Mouse (Mus musculus) thymus, adult 2 months (tissue): Measurements from ENCODE around the gene Med15. TPM values are rescaled to one million over a fixed set of nuclear protein-coding genes. Genes with fewer than 3 reads are reported as not detected.
A peak's percentile ranks its signal among the peaks of the same experiment; 100 is the strongest.

ENCODE experiments used
- DNase-seq: peaks from one replicate; pipeline ENCODE4 v3.0.0; 2021
- H3K27ac ChIP-seq: fragments of 200-500 bp; 2 replicates; pipeline ENCODE4 v1.5.1; 2012; ENCODE audit warnings: low read length, control low read depth; ENCODE audit not compliant: control insufficient read depth, insufficient read depth
- H3K27me3 ChIP-seq: fragments of 200-500 bp; 2 replicates; pipeline ENCODE4 v1.6.1; 2012; ENCODE audit warnings: mild to moderate bottlenecking, low read length, moderate library complexity, mixed read lengths; ENCODE audit not compliant: control insufficient read depth, insufficient read depth
- H3K36me3 ChIP-seq: fragments of 200-500 bp; 2 replicates; pipeline ENCODE4 v1.6.1; 2012; ENCODE audit warnings: mild to moderate bottlenecking, low read length, moderate library complexity; ENCODE audit not compliant: control insufficient read depth, insufficient read depth
- H3K4me1 ChIP-seq: fragments of 200-500 bp; replicated peaks from 2 replicates; pipeline ENCODE4 v1.6.1; 2012; ENCODE audit warnings: low read length; ENCODE audit not compliant: control insufficient read depth, insufficient read depth
- H3K4me3 ChIP-seq: fragments of 200-500 bp; 2 replicates; pipeline ENCODE4 v1.5.1; 2012; ENCODE audit warnings: mild to moderate bottlenecking, low read length, control low read depth, moderate library complexity; ENCODE audit not compliant: control insufficient read depth, insufficient read depth
- CTCF ChIP-seq: fragments of 200-500 bp; IDR thresholded peaks from 2 replicates; pipeline ENCODE4 v1.5.1; 2012; ENCODE audit warnings: mild to moderate bottlenecking, control low read depth, low read length, moderate library complexity, borderline replicate concordance; ENCODE audit not compliant: control insufficient read depth, poor library complexity, insufficient read depth; ENCODE audit errors: extremely low read depth
- POLR2A ChIP-seq: fragments of 200-500 bp; IDR thresholded peaks from 2 replicates; pipeline ENCODE4 v1.6.1; 2012; ENCODE audit warnings: mild to moderate bottlenecking, low read length, control low read depth, moderate library complexity; ENCODE audit not compliant: control insufficient read depth, poor library complexity, insufficient read depth; ENCODE audit errors: extremely low read depth
- WGBS: fragments of 180-500 bp; shearing (Covaris S2); methylation state at CpG from one replicate; pipeline ENCODE4 v1.1.7; 2018; 5-methylcytosine and 5-hydroxymethylcytosine counted together
- polyA plus RNA-seq: library from polyadenylated mRNA; depleted of rRNA; stranded (reverse); fragments of >200 nt; gene quantifications from 2 replicates; pipeline ENCODE4 v1.2.3, GENCODE M21; 2012

The Med15 gene
- polyA plus RNA-seq, 1 experiment: 286 TPM

- 92% methylated on average over 3 of the region's 3 CpGs for WGBS
- Histone ChIP-seq H3K27me3 (no peaks in the 10 kb centered on the region), H3K4me3 (no peak overlapping the region), H3K4me1 (peaks cover 10% of the 10 kb centered on the region), H3K36me3 (no peaks in the 10 kb centered on the region), H3K27ac (no peak overlapping the region)
- TF ChIP-seq POLR2A (no peak), CTCF (no peak)
- DNase-seq: no peak
Observed at GRCm38 (mm10) chr16:17724448-17724847, 8.2 kb downstream of the Med15 start.

GRCm38 (mm10) chr16:17723325-17723626 is 9.4 kb downstream of the Med15 start:
- Histone ChIP-seq H3K4me1 (peaks cover 10% of the 10 kb centered on the region), H3K27me3 (no peaks in the 10 kb centered on the region), H3K36me3 (no peaks in the 10 kb centered on the region), H3K4me3 (no peak overlapping the region), H3K27ac (no peak overlapping the region)
- no peak for TF ChIP-seq CTCF
- TF ChIP-seq POLR2A: no peak
- no peak for DNase-seq
- 80% methylated on average over 1 of the region's 1 CpGs for WGBS

- DNase-seq: peak; percentile 89
- H3K4me3 ChIP-seq: peak overlapping the region; percentile 66
- H3K27me3 ChIP-seq: no peaks in the 10 kb centered on the region
- 1% methylated on average over 44 of the region's 44 CpGs for WGBS
- peaks cover 10% of the 10 kb centered on the region for H3K4me1 ChIP-seq
- H3K27ac ChIP-seq: peak overlapping the region; percentile 1; the same call in 1 of the 2 replicates
- no peaks in the 10 kb centered on the region for H3K36me3 ChIP-seq
- peak; percentile 58; the same call in 1 of the 2 replicates for TF ChIP-seq CTCF
- peak; percentile 84 for TF ChIP-seq POLR2A
Observed at GRCm38 (mm10) chr16:17722461-17723324, 10.0 kb downstream of the Med15 start.

GRCm38 (mm10) chr16:17721822-17722460 is 10.8 kb downstream of the Med15 start:
- no peaks in the 10 kb centered on the region for H3K27me3 ChIP-seq
- peaks cover 12% of the 10 kb centered on the region for H3K4me1 ChIP-seq
- peak overlapping the region; percentile 66 for H3K4me3 ChIP-seq
- H3K27ac ChIP-seq: no peak overlapping the region
- WGBS: 2% methylated on average over 10 of the region's 10 CpGs
- no peak for DNase-seq
- no peak for TF ChIP-seq CTCF
- no peak for TF ChIP-seq POLR2A
- H3K36me3 ChIP-seq: no peaks in the 10 kb centered on the region

GRCm38 (mm10) chr16:17721114-17721808 is 11.4 kb downstream of the Med15 start:
- H3K4me1 ChIP-seq: peaks cover 12% of the 10 kb centered on the region
- no peak overlapping the region for H3K27ac ChIP-seq
- DNase-seq: no peak
- no peak overlapping the region for H3K4me3 ChIP-seq
- H3K27me3 ChIP-seq: no peaks in the 10 kb centered on the region
- 61% methylated on average over 9 of the region's 9 CpGs for WGBS
- no peak for TF ChIP-seq POLR2A
- no peak for TF ChIP-seq CTCF
- no peaks in the 10 kb centered on the region for H3K36me3 ChIP-seq

GRCm38 (mm10) chr16:17717791-17718190 is 14.9 kb downstream of the Med15 start:
- peaks cover 19% of the 10 kb centered on the region for H3K4me1 ChIP-seq
- no peak overlapping the region; the same call in 1 of the 2 replicates for H3K27ac ChIP-seq
- TF ChIP-seq POLR2A (no peak), CTCF (no peak)
- DNase-seq: no peak
- 92% methylated on average over 1 of the region's 1 CpGs for WGBS
- H3K27me3 ChIP-seq: no peaks in the 10 kb centered on the region
- no peaks in the 10 kb centered on the region for H3K36me3 ChIP-seq
- H3K4me3 ChIP-seq: no peak overlapping the region

GRCm38 (mm10) chr16:17707541-17707940 is 25.1 kb downstream of the Med15 start:
- no peaks in the 10 kb centered on the region for H3K27me3 ChIP-seq
- H3K4me3 ChIP-seq: no peak overlapping the region
- H3K27ac ChIP-seq: no peak overlapping the region
- no peak for DNase-seq
- 78% methylated on average over 1 of the region's 1 CpGs for WGBS
- TF ChIP-seq CTCF: no peak
- TF ChIP-seq POLR2A: no peak
- no peaks in the 10 kb centered on the region; the same call in 1 of the 2 replicates for H3K36me3 ChIP-seq
- no peaks in the 10 kb centered on the region for H3K4me1 ChIP-seq
